Mouse (Mus musculus) thymus, postnatal 10 days (tissue): Measurements from ENCODE around the gene As3mt.

Source experiments
- DNase-seq, 2 experiments: peaks; one replicate each; pipeline ENCODE4 v3.0.0; 2021; ENCODE audit warnings: low spot score in 2 of 2

Gene As3mt

DNA sequence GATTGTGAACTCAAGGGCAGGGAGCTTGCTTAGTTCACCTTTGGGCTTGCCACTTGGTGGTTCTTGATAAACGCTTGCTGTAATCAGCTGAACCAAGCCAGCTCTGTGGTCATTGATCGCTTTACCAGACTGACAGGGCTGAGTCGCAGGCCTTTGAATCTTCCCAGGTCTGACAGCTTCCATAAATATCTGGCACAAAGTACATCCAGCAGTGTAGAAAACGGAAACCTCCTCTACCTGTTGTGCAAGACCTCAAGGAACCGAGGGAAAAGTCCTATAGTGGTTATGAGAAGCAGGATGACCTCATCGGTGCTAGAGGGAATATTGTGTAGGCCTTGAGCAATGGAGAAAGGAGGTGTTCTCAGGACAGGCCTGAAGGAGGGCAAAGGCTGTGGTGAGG, 77.2 kb downstream of the As3mt start:
- DNase-seq, result no peak

DNA sequence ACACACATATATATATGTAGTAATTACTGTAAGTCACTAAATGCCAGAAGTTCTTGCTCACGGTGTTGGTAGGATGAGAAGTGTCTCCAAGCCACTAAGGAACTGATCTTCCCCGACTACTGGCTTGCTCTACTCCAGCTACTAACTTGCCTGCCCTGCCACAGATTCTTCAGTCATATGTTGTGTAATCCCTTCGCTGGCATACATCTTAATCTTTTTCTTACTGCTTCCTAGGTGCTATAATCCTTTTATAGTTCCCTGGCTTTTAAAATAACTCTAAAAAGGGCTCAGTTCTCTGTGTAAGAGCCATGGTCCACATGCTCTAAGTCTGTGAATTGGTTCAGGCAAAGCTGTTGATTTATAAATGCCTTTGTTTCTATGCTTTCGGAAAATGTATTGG, 78.4 kb downstream of the As3mt start:
- no peak for DNase-seq

DNA sequence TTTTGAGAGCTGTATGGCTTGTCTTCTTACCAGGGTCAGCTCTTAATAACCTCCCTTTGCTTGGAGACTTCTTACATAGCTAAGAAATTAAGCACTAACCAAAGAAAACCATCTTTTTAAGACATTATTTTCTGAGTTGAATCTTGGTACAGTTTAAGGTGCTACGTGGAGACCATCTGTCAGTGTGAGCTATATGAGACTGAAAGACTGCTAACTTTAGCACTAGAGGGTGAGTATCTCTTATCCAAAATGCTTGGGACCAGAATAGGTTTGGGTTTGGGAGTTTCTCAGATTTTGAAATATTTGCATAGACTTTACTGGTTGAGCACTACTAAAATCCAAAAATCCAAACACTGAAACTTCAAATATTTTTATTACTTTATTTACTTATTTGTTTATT, 82.5 kb downstream of the As3mt start:
- DNase-seq, result no peak
